9 mouse cellular contexts compared by ENCODE assay signal in genomic region chr7:145216591-145216990, GRCm38 (mm10). TPM values are rescaled to one million over a fixed set of nuclear protein-coding genes. Genes with fewer than 3 reads are reported as not detected.
A peak's percentile ranks its signal among the peaks of the same experiment; 100 is the strongest.
DNase-seq lines count a peak whose midpoint lies in the region; ATAC-seq and TF ChIP-seq lines count a peak whose summit lies in the region.
"Had no signal": no experiment of that assay in that cellular context is flagged by ENCODE, and none has a peak within 500 bp of the region (broad histone marks: within the 10 kb centered on the region; RNA-seq: fewer than 3 reads in every experiment).

No protein-coding gene starts in this region.

- peak; percentile 76 for TF ChIP-seq CTCF in kidney, postnatal 0 days (IDR thresholded peaks at IDR 0.05; ENCODE audit: low read depth)

- WGBS in kidney, postnatal 0 days, result 33% methylated on average over 1 of the region's 1 CpGs
- 59% methylated on average over 1 of the region's 1 CpGs for WGBS in embryonic facial prominence, embryonic 10.5 days
- 53% methylated on average over 1 of the region's 1 CpGs for WGBS in lung, embryonic 16.5 days

- no peak overlapping the region for H3K27ac ChIP-seq in kidney, postnatal 0 days
- H3K27ac ChIP-seq in embryonic facial prominence, embryonic 10.5 days (replicated peaks), result peak overlapping the region; percentile 69
- no peak overlapping the region for H3K27ac ChIP-seq in lung, embryonic 16.5 days (ENCODE audit: low read length)
- H3K27ac ChIP-seq: left cerebral cortex, adult 2 months; midbrain, embryonic 12.5 days had no signal

- no peak overlapping the region for H3K4me2 ChIP-seq in kidney, postnatal 0 days (ENCODE audit: low read length)
- no peak overlapping the region for H3K4me2 ChIP-seq in lung, embryonic 16.5 days (ENCODE audit: low read depth, low read length)
- H3K4me2 ChIP-seq: midbrain, embryonic 12.5 days had no signal

- no peak overlapping the region for H3K4me3 ChIP-seq in kidney, postnatal 0 days (replicated peaks; ENCODE audit: low read depth, low read length)
- no peak overlapping the region for H3K4me3 ChIP-seq in embryonic facial prominence, embryonic 10.5 days
- H3K4me3 ChIP-seq in lung, embryonic 16.5 days (ENCODE audit: low read length), result no peak overlapping the region
- H3K4me3 ChIP-seq: left cerebral cortex, adult 2 months; midbrain, embryonic 12.5 days had no signal

- no peaks in the 10 kb centered on the region for H3K36me3 ChIP-seq in kidney, postnatal 0 days (ENCODE audit: insufficient read depth, low read length)
- H3K36me3 ChIP-seq in embryonic facial prominence, embryonic 10.5 days (replicated peaks), result no peaks in the 10 kb centered on the region
- no peaks in the 10 kb centered on the region for H3K36me3 ChIP-seq in lung, embryonic 16.5 days (ENCODE audit: control insufficient read depth, insufficient read depth, low read length)
- H3K36me3 ChIP-seq: midbrain, embryonic 12.5 days had no signal

- no peak overlapping the region for H3K9ac ChIP-seq in kidney, postnatal 0 days (ENCODE audit: low read depth, low read length)
- H3K9ac ChIP-seq in lung, embryonic 16.5 days (ENCODE audit: low read length), result peak overlapping the region; percentile 37; the same call in 1 of the 2 replicates
- H3K9ac ChIP-seq: midbrain, embryonic 12.5 days had no signal

- H3K4me1 ChIP-seq in kidney, postnatal 0 days (replicated peaks; ENCODE audit: insufficient read depth, low read length), result peaks cover 15% of the 10 kb centered on the region; the same call in 1 of the 2 replicates
- peaks cover 33% of the 10 kb centered on the region for H3K4me1 ChIP-seq in embryonic facial prominence, embryonic 10.5 days
- peaks cover 6% of the 10 kb centered on the region for H3K4me1 ChIP-seq in lung, embryonic 16.5 days (replicated peaks; ENCODE audit: control insufficient read depth, insufficient read depth, low read length)

- no peaks in the 10 kb centered on the region for H3K27me3 ChIP-seq in kidney, postnatal 0 days (ENCODE audit: insufficient read depth, low read length)
- H3K27me3 ChIP-seq in embryonic facial prominence, embryonic 10.5 days (replicated peaks; ENCODE audit: low read depth, poor library complexity, severe bottlenecking), result peaks cover 4% of the 10 kb centered on the region; the same call in 1 of the 2 replicates
- H3K27me3 ChIP-seq in lung, embryonic 16.5 days (ENCODE audit: control insufficient read depth, insufficient read depth, low read depth, low read length), result no peaks in the 10 kb centered on the region

- peak; percentile 87 for DNase-seq in kidney, postnatal 0 days (ENCODE audit: low spot score)
- DNase-seq in kidney, adult 11 months, result no peak
- peak; percentile 70 for DNase-seq in NIH3T3 (ENCODE audit: low read depth)
- DNase-seq in embryonic facial prominence, embryonic 10.5 days (ENCODE audit: low spot score), result peak; percentile 38
- no peak for DNase-seq in cerebellum, postnatal 4 days (ENCODE audit: low spot score in 2 of 2)
- DNase-seq in layer of hippocampus, adult 11-12 months (ENCODE audit: low spot score), result no peak

- no peaks in the 10 kb centered on the region for H3K9me3 ChIP-seq in kidney, postnatal 0 days (replicated peaks; ENCODE audit: low read length)
- H3K9me3 ChIP-seq in embryonic facial prominence, embryonic 10.5 days, result no peaks in the 10 kb centered on the region; the same call in 1 of the 2 replicates
- H3K9me3 ChIP-seq in lung, embryonic 16.5 days (ENCODE audit: control insufficient read depth, low read length), result no peaks in the 10 kb centered on the region
- H3K9me3 ChIP-seq: midbrain, embryonic 12.5 days had no signal

- peak; percentile 10; the same call in 1 of the 2 replicates for ATAC-seq in kidney, postnatal 0 days (replicated peaks; ENCODE audit: low FRiP score, low read depth)
- peak; percentile 62 for ATAC-seq in lung, embryonic 16.5 days (ENCODE audit: low read depth)

RNA-seq across cellular contexts. Expression of gene 1810010D01Rik, which starts 8.7 kb away (rescaled TPM):
- not detected in 2 replicates for polyA plus RNA-seq in kidney, postnatal 0 days (2015; fragmentation: Nextera tagmentation; extraction: Ambion mirVana)
- polyA plus RNA-seq in embryonic facial prominence, embryonic 10.5 days (2016; fragmentation: Nextera tagmentation; extraction: Ambion mirVana), result 0.72 TPM in 1 of 2 replicates, not detected in the other
- 0.43 TPM in 1 of 2 replicates, not detected in the other for polyA plus RNA-seq in lung, embryonic 16.5 days (2015; fragmentation: Nextera tagmentation; extraction: Ambion mirVana)

Comparison
In these comparisons a context has a peak if more than half of its experiments do, and no peak if none do; other contexts are left out.
1. DNase-seq: peak in kidney, postnatal 0 days (single experiment), NIH3T3 (single experiment) and embryonic facial prominence, embryonic 10.5 days (single experiment); none in kidney, adult 11 months (single experiment), cerebellum, postnatal 4 days (0 of 2) and layer of hippocampus, adult 11-12 months (single experiment).